Mouse (Mus musculus) embryonic facial prominence, embryonic 12.5 days (tissue): ENCODE results near the gene Mageb18. TPM values are rescaled to one million over a fixed set of nuclear protein-coding genes. Genes with fewer than 3 reads are reported as not detected.
"Not testable (repeated sequence)": the region's sequence is repeated elsewhere in the genome, so short reads cannot be mapped to it uniquely, and the experiment has no call there.

ENCODE experiments used
- ATAC-seq: fragments of 200-750 bp; cut with Nextera tagmentation; 2 replicates; pipeline ENCODE4 v1.8.0; 2017; ENCODE audit not compliant: insufficient number of reproducible peaks, insufficient read depth, low FRiP score, low TSS enrichment
- H3K27ac ChIP-seq: fragments of 300-500 bp; sonication (generic); 2 replicates; pipeline ENCODE4 v1.5.1; 2016; ENCODE audit warnings: mild to moderate bottlenecking
- H3K27me3 ChIP-seq: fragments of 300-500 bp; sonication (generic); 2 replicates; pipeline ENCODE4 v1.6.1; 2016; ENCODE audit warnings: mild to moderate bottlenecking, moderate library complexity
- H3K36me3 ChIP-seq: fragments of 300-500 bp; sonication (generic); 2 replicates; pipeline ENCODE4 v1.6.1; 2016; ENCODE audit warnings: mild to moderate bottlenecking
- H3K4me1 ChIP-seq: fragments of 300-500 bp; sonication (generic); 2 replicates; pipeline ENCODE4 v1.6.1; 2016
- H3K4me2 ChIP-seq: fragments of 300-500 bp; sonication (generic); replicated peaks from 2 replicates; pipeline ENCODE4 v1.6.1; 2016; ENCODE audit warnings: mild to moderate bottlenecking, moderate library complexity
- H3K4me3 ChIP-seq: fragments of 300-500 bp; sonication (generic); 2 replicates; pipeline ENCODE4 v1.5.1; 2016; ENCODE audit warnings: mild to moderate bottlenecking
- H3K9ac ChIP-seq: fragments of 300-500 bp; sonication (generic); 2 replicates; pipeline ENCODE4 v1.6.1; 2016; ENCODE audit warnings: mild to moderate bottlenecking, moderate library complexity
- H3K9me3 ChIP-seq: fragments of 300-500 bp; sonication (generic); 2 replicates; pipeline ENCODE4 v1.6.1; 2016; ENCODE audit warnings: mild to moderate bottlenecking, moderate library complexity
- WGBS: fragments of 180-500 bp; shearing (Covaris S2); methylation state at CpG from one replicate; pipeline ENCODE4 v1.1.7; 2016; 5-methylcytosine and 5-hydroxymethylcytosine counted together
- polyA plus RNA-seq: library from polyadenylated mRNA; unstranded; fragments of >200 nt; fragmentation: Nextera tagmentation; extraction: Ambion mirVana; gene quantifications from 2 replicates; pipeline ENCODE4 v1.2.1, GENCODE M21; 2016

The Mageb18 gene
- polyA plus RNA-seq, result not detected in 2 replicates

- WGBS, result 69% methylated on average over 1 of the region's 1 CpGs
- Histone ChIP-seq H3K9me3 (no peaks in the 10 kb centered on the region), H3K27me3 (no peaks in the 10 kb centered on the region), H3K4me3 (no peak within 1 kb of the TSS), H3K27ac (no peak within 1 kb of the TSS), H3K9ac (no peak within 1 kb of the TSS), H3K36me3 (no peaks in the 10 kb centered on the region), H3K4me1 (no peaks in the 10 kb centered on the region), H3K4me2 (no peak within 1 kb of the TSS)
- no peak for ATAC-seq
Observed at GRCm38 (mm10) chrX:92599472-92599871, at the start of gene Mageb18. Gene Mageb18 (minus strand): TSS chrX:92599572.

GRCm38 (mm10) chrX:92612788-92613187 is 13.4 kb upstream of the Mageb18 start:
- H3K27ac ChIP-seq, result no peak overlapping the region
- 72% methylated on average over 3 of the region's 3 CpGs for WGBS
- H3K9me3 ChIP-seq, result no peaks in the 10 kb centered on the region
- no peak for ATAC-seq
- H3K9ac ChIP-seq, result no peak overlapping the region
- H3K27me3 ChIP-seq, result no peaks in the 10 kb centered on the region
- no peaks in the 10 kb centered on the region for H3K4me1 ChIP-seq
- H3K36me3 ChIP-seq, result no peaks in the 10 kb centered on the region
- no peak overlapping the region for H3K4me2 ChIP-seq
- no peak overlapping the region for H3K4me3 ChIP-seq

GRCm38 (mm10) chrX:92610466-92610865 is 11.1 kb upstream of the Mageb18 start:
- ATAC-seq, result no peak

GRCm38 (mm10) chrX:92597324-92597723 is 2.0 kb downstream of the Mageb18 start:
- no peak overlapping the region for H3K4me2 ChIP-seq
- 50% methylated on average over 4 of the region's 4 CpGs for WGBS

More at GRCm38 (mm10) chrX:92610466-92610865, 11.1 kb upstream of the Mageb18 start:
- Histone ChIP-seq H3K4me3 (no peak overlapping the region), H3K27ac (no peak overlapping the region), H3K4me2 (no peak overlapping the region), H3K27me3 (no peaks in the 10 kb centered on the region), H3K36me3 (no peaks in the 10 kb centered on the region), H3K4me1 (no peaks in the 10 kb centered on the region), H3K9me3 (no peaks in the 10 kb centered on the region), H3K9ac (no peak overlapping the region)
- WGBS, result 68% methylated on average over 3 of the region's 3 CpGs

GRCm38 (mm10) chrX:92527826-92528225 is 71.5 kb downstream of the Mageb18 start:
- no peaks in the 10 kb centered on the region for H3K9me3 ChIP-seq
- no peaks in the 10 kb centered on the region for H3K4me1 ChIP-seq
- no peaks in the 10 kb centered on the region for H3K36me3 ChIP-seq
- no peak overlapping the region for H3K4me3 ChIP-seq
- H3K4me2 ChIP-seq, result no peak overlapping the region
- ATAC-seq, result no peak
- WGBS, result 65% methylated on average over 1 of the region's 1 CpGs
- H3K27ac ChIP-seq, result no peak overlapping the region
- H3K9ac ChIP-seq, result no peak overlapping the region
- no peaks in the 10 kb centered on the region for H3K27me3 ChIP-seq

More at GRCm38 (mm10) chrX:92597324-92597723, 2.0 kb downstream of the Mageb18 start:
- H3K27ac ChIP-seq, result no peak overlapping the region
- H3K4me3 ChIP-seq, result no peak overlapping the region
- H3K9me3 ChIP-seq, result no peaks in the 10 kb centered on the region
- H3K27me3 ChIP-seq, result no peaks in the 10 kb centered on the region
- ATAC-seq, result no peak
- H3K36me3 ChIP-seq, result no peaks in the 10 kb centered on the region
- no peaks in the 10 kb centered on the region for H3K4me1 ChIP-seq
- no peak overlapping the region for H3K9ac ChIP-seq

- WGBS, result 35% methylated on average over 1 of the region's 1 CpGs
- no peak for ATAC-seq
- no peaks in the 10 kb centered on the region for H3K36me3 ChIP-seq
Observed at GRCm38 (mm10) chrX:92498254-92498653, 101.1 kb downstream of the Mageb18 start.

GRCm38 (mm10) chrX:92489649-92490048 is 109.7 kb downstream of the Mageb18 start, which contains the start of gene Gm5941:
Gene Gm5941 (plus strand): TSS chrX:92489949.
- H3K4me1 ChIP-seq, result not testable (repeated sequence)
- 80% methylated on average over 4 of the region's 4 CpGs for WGBS

More at GRCm38 (mm10) chrX:92498254-92498653, 101.1 kb downstream of the Mageb18 start:
- Histone ChIP-seq H3K4me3 (no peak overlapping the region), H3K9me3 (no peaks in the 10 kb centered on the region), H3K27me3 (no peaks in the 10 kb centered on the region), H3K9ac (no peak overlapping the region), H3K4me1 (no peaks in the 10 kb centered on the region), H3K4me2 (no peak overlapping the region), H3K27ac (no peak overlapping the region)

GRCm38 (mm10) chrX:92464773-92465172 is 134.6 kb downstream of the Mageb18 start:
- 67% methylated on average over 4 of the region's 4 CpGs for WGBS
- no peak for ATAC-seq
- H3K9me3 ChIP-seq, result no peaks in the 10 kb centered on the region
- no peaks in the 10 kb centered on the region for H3K36me3 ChIP-seq
- no peaks in the 10 kb centered on the region for H3K27me3 ChIP-seq
- H3K4me3 ChIP-seq, result no peak overlapping the region
- no peak overlapping the region for H3K4me2 ChIP-seq
- no peak overlapping the region for H3K27ac ChIP-seq
- no peaks in the 10 kb centered on the region for H3K4me1 ChIP-seq
- H3K9ac ChIP-seq, result no peak overlapping the region

More at GRCm38 (mm10) chrX:92489649-92490048, 109.7 kb downstream of the Mageb18 start, which contains the start of gene Gm5941:
- not testable (repeated sequence) for H3K9me3 ChIP-seq, H3K36me3 ChIP-seq, H3K4me3 ChIP-seq, ATAC-seq, H3K27me3 ChIP-seq, H3K9ac ChIP-seq, H3K4me2 ChIP-seq, H3K27ac ChIP-seq

GRCm38 (mm10) chrX:92460496-92460895 is 138.9 kb downstream of the Mageb18 start:
- ATAC-seq, result no peak
- 29% methylated on average over 3 of the region's 3 CpGs for WGBS
- Histone ChIP-seq H3K27me3 (no peaks in the 10 kb centered on the region), H3K4me1 (no peaks in the 10 kb centered on the region), H3K4me2 (no peak overlapping the region), H3K9me3 (no peaks in the 10 kb centered on the region), H3K27ac (no peak overlapping the region), H3K4me3 (no peak overlapping the region), H3K36me3 (no peaks in the 10 kb centered on the region), H3K9ac (no peak overlapping the region)

- no peaks in the 10 kb centered on the region for H3K36me3 ChIP-seq
- H3K4me3 ChIP-seq, result no peak overlapping the region
- H3K9me3 ChIP-seq, result no peaks in the 10 kb centered on the region
- ATAC-seq, result no peak
- H3K4me2 ChIP-seq, result no peak overlapping the region
- no peaks in the 10 kb centered on the region for H3K27me3 ChIP-seq
- no peak overlapping the region for H3K9ac ChIP-seq
- no peaks in the 10 kb centered on the region for H3K4me1 ChIP-seq
- H3K27ac ChIP-seq, result no peak overlapping the region
Observed at GRCm38 (mm10) chrX:92387384-92387783, 212.0 kb downstream of the Mageb18 start.

- ATAC-seq, result no peak
- Histone ChIP-seq H3K27me3 (no peaks in the 10 kb centered on the region), H3K4me1 (no peaks in the 10 kb centered on the region), H3K27ac (no peak overlapping the region), H3K4me3 (no peak overlapping the region), H3K36me3 (no peaks in the 10 kb centered on the region), H3K9me3 (no peaks in the 10 kb centered on the region), H3K9ac (no peak overlapping the region), H3K4me2 (no peak overlapping the region)
- WGBS, result 13% methylated on average over 5 of the region's 5 CpGs
Observed at GRCm38 (mm10) chrX:92342924-92343323, 256.4 kb downstream of the Mageb18 start.

GRCm38 (mm10) chrX:92340906-92341305 is 258.5 kb downstream of the Mageb18 start:
- 83% methylated on average over 6 of the region's 6 CpGs for WGBS

More at GRCm38 (mm10) chrX:92340906-92341305, 258.5 kb downstream of the Mageb18 start:
- H3K27ac ChIP-seq, result no peak overlapping the region
- H3K36me3 ChIP-seq, result no peaks in the 10 kb centered on the region
- no peaks in the 10 kb centered on the region for H3K27me3 ChIP-seq
- no peaks in the 10 kb centered on the region for H3K9me3 ChIP-seq
- no peak overlapping the region for H3K4me2 ChIP-seq
- no peak overlapping the region for H3K9ac ChIP-seq
- H3K4me1 ChIP-seq, result no peaks in the 10 kb centered on the region
- ATAC-seq, result no peak
- H3K4me3 ChIP-seq, result no peak overlapping the region
